In genomic region chr2:62746256-62746655, GRCm38 (mm10) we compare ENCODE assay signal across 19 mouse cellular contexts.
DNase-seq lines count a peak whose midpoint lies in the region; ATAC-seq and TF ChIP-seq lines count a peak whose summit lies in the region.
"Had no signal": no experiment of that assay in that cellular context is flagged by ENCODE, and none has a peak within 500 bp of the region (broad histone marks: within the 10 kb centered on the region; RNA-seq: fewer than 3 reads in every experiment).

No protein-coding gene starts in this region.

- H3K4me1 ChIP-seq in liver, postnatal 0 days (ENCODE audit: insufficient read depth), result no peaks in the 10 kb centered on the region
- no peaks in the 10 kb centered on the region for H3K4me1 ChIP-seq in liver, embryonic 11.5 days (replicated peaks; ENCODE audit: control insufficient read depth, insufficient read depth, low read length)
- H3K4me1 ChIP-seq in heart, embryonic 10.5 days, result no peaks in the 10 kb centered on the region
- H3K4me1 ChIP-seq: embryonic facial prominence, embryonic 13.5 days; forebrain, embryonic 12.5 days; heart, embryonic 13.5 days; hindbrain, embryonic 13.5 days had no signal

- no peak for DNase-seq in liver, postnatal 0 days
- no peak for DNase-seq in liver, embryonic 11.5 days (ENCODE audit: low spot score)
- no peak for DNase-seq in heart, postnatal 10 days
- DNase-seq in heart, embryonic 10.5 days (ENCODE audit: low spot score), result no peak
- no peak for DNase-seq in urinary bladder, postnatal 36 days (ENCODE audit: low spot score in 2 of 2)
- DNase-seq: adrenal gland, adult 8-10 months; cerebellum, adult 11 months; cerebellum, adult 9-10 months; cerebellum, postnatal 25 days; gastrocnemius, postnatal 10 days; heart, postnatal 4 days had no signal

- intact Hi-C loops in heart, postnatal 10 days (cut with DNase I), result no loop called here

- no peak overlapping the region for H3K4me2 ChIP-seq in liver, postnatal 0 days (ENCODE audit: low read depth, low read length)
- H3K4me2 ChIP-seq in liver, embryonic 11.5 days, result no peak overlapping the region
- H3K4me2 ChIP-seq: embryonic facial prominence, embryonic 13.5 days; forebrain, embryonic 12.5 days; heart, embryonic 13.5 days; hindbrain, embryonic 13.5 days had no signal

- H3K27me3 ChIP-seq in liver, postnatal 0 days (ENCODE audit: insufficient read depth, low read length), result no peaks in the 10 kb centered on the region
- H3K27me3 ChIP-seq in liver, embryonic 11.5 days (replicated peaks; ENCODE audit: control insufficient read depth, insufficient read depth, low read length), result no peaks in the 10 kb centered on the region
- no peaks in the 10 kb centered on the region for H3K27me3 ChIP-seq in heart, embryonic 10.5 days (ENCODE audit: insufficient read depth, poor library complexity, severe bottlenecking)
- H3K27me3 ChIP-seq: CH12.LX; embryonic facial prominence, embryonic 13.5 days; forebrain, embryonic 12.5 days; heart, embryonic 13.5 days; hindbrain, embryonic 13.5 days had no signal

- H3K27ac ChIP-seq in liver, postnatal 0 days (ENCODE audit: low read depth), result no peak overlapping the region
- H3K27ac ChIP-seq in liver, embryonic 11.5 days (ENCODE audit: low read depth, low read length), result no peak overlapping the region
- no peak overlapping the region for H3K27ac ChIP-seq in heart, embryonic 10.5 days
- H3K27ac ChIP-seq: embryonic facial prominence, embryonic 13.5 days; forebrain, embryonic 12.5 days; heart, embryonic 13.5 days; hindbrain, embryonic 13.5 days had no signal

- TF ChIP-seq EP300 in liver, postnatal 0 days (IDR thresholded peaks at IDR 0.05; ENCODE audit: low read depth), result no peak

- H3K36me3 ChIP-seq in liver, postnatal 0 days (replicated peaks; ENCODE audit: insufficient read depth, low read length), result no peaks in the 10 kb centered on the region
- no peaks in the 10 kb centered on the region for H3K36me3 ChIP-seq in liver, embryonic 11.5 days (ENCODE audit: control insufficient read depth, insufficient read depth, low read length)
- no peaks in the 10 kb centered on the region for H3K36me3 ChIP-seq in heart, embryonic 10.5 days
- H3K36me3 ChIP-seq: embryonic facial prominence, embryonic 13.5 days; forebrain, embryonic 12.5 days; heart, embryonic 13.5 days; hindbrain, embryonic 13.5 days had no signal

- 55% methylated on average over 2 of the region's 2 CpGs for WGBS in liver, postnatal 0 days (ENCODE audit: insufficient replicate concordance)
- 65% methylated on average over 2 of the region's 2 CpGs for WGBS in liver, embryonic 11.5 days
- WGBS in heart, embryonic 10.5 days, result 78% methylated on average over 2 of the region's 2 CpGs

- H3K9ac ChIP-seq in liver, postnatal 0 days (replicated peaks), result no peak overlapping the region
- H3K9ac ChIP-seq in liver, embryonic 11.5 days (ENCODE audit: low read depth, low read length), result no peak overlapping the region
- H3K9ac ChIP-seq: embryonic facial prominence, embryonic 13.5 days; forebrain, embryonic 12.5 days; heart, embryonic 13.5 days; hindbrain, embryonic 13.5 days had no signal

- no peak for TF ChIP-seq CTCF in liver, postnatal 0 days (IDR thresholded peaks at IDR 0.05; ENCODE audit: low read depth)

- H3K9me3 ChIP-seq in liver, postnatal 0 days (ENCODE audit: low read length), result no peaks in the 10 kb centered on the region
- H3K9me3 ChIP-seq in liver, embryonic 11.5 days (ENCODE audit: control insufficient read depth, low read length), result no peaks in the 10 kb centered on the region
- H3K9me3 ChIP-seq in heart, embryonic 10.5 days, result no peaks in the 10 kb centered on the region
- H3K9me3 ChIP-seq: embryonic facial prominence, embryonic 13.5 days; forebrain, embryonic 12.5 days; heart, embryonic 13.5 days; hindbrain, embryonic 13.5 days had no signal

- H3K4me3 ChIP-seq in liver, postnatal 0 days (ENCODE audit: low read depth, low read length), result no peak overlapping the region
- no peak overlapping the region for H3K4me3 ChIP-seq in liver, embryonic 11.5 days (ENCODE audit: low read depth, low read length)
- no peak overlapping the region for H3K4me3 ChIP-seq in heart, embryonic 10.5 days
- H3K4me3 ChIP-seq: embryonic facial prominence, embryonic 13.5 days; forebrain, embryonic 12.5 days; heart, embryonic 13.5 days; hindbrain, embryonic 13.5 days had no signal

- peak; percentile 17 for ATAC-seq in liver, postnatal 0 days
- ATAC-seq in liver, embryonic 11.5 days (replicated peaks; ENCODE audit: low FRiP score), result no peak
- peak; percentile 51 to 89; a peak in 2 of 4 replicates for ATAC-seq in hematopoietic stem cell, adult 5-6 weeks (replicated peaks in 1 of 2; ENCODE audit: insufficient read depth in 1 of 2, low FRiP score in 2 of 2, low TSS enrichment in 1 of 2, low read depth in 1 of 2, poor library complexity in 2 of 2, severe bottlenecking in 2 of 2)
- peak; percentile 95 for ATAC-seq in megakaryocyte, adult 5-6 weeks (ENCODE audit: poor library complexity, severe bottlenecking)
- ATAC-seq: forebrain, embryonic 16.5 days had no signal
